Mouse (Mus musculus): Measurements from ENCODE around the gene Lrrc4c. TPM values are rescaled to one million over a fixed set of nuclear protein-coding genes. Genes with fewer than 3 reads are reported as not detected.

The Lrrc4c gene
- total RNA-seq, 1 experiment, result 0.09 TPM

DNA sequence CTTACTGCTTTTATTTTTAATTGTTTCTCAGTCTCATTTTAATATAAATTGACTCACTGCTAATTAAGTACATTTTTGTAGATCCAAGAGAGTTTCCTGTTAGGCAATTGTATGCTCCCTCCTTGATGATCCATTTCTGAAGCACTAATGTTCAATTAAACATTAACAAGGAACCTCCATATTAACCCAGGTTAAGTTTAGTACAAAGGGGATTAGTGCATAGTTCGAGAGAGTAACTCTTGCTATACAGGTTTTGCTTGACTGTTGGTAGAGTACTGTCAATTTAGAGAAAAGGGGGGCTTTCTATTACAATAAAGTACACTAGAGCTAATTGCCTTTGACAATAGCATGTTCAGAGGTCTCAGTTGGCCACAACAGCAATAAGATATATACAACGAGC, 84.5 kb downstream of the Lrrc4c start:
- TF ChIP-seq CHD2 (IDR thresholded peaks at IDR 0.05; ENCODE audit: low read depth, low read length) (no peak), HCFC1 (IDR thresholded peaks at IDR 0.05; ENCODE audit: borderline replicate concordance, insufficient read depth, low read length) (no peak), ZC3H11A (IDR thresholded peaks at IDR 0.05; ENCODE audit: borderline replicate concordance, low read depth, low read length) (no peak), ZNF384 (IDR thresholded peaks at IDR 0.05; ENCODE audit: low read depth, low read length) (no peak), MAFK (IDR thresholded peaks at IDR 0.05; ENCODE audit: insufficient read depth, low read depth, low read length) (no peak)

DNA sequence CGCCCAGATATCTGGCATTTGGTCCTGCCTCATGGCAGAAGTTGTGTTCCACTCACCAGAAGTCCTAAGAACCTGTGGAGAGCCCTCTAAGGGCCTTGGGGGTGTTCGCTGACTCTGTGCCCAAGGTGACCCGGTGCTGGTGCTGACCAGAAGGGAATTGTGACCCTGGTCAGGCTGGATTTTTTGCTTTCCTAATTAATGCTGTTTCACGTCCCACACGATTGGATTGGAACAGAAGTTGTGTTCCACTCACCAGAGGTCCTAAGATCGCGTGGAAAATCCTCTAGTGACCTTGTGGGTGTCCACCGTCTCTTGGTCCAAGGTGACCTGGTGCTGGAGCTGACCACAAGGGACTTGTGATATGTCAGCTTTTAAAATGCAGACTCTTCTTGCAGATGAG, 88.9 kb downstream of the Lrrc4c start:
- no peak overlapping the region for H3K9ac ChIP-seq (ENCODE audit: insufficient read depth, low read depth, low read length, poor library complexity, severe bottlenecking)
- DNase-seq (ENCODE audit: low read depth, low spot score), result no peak
- no peaks in the 10 kb centered on the region for H3K36me3 ChIP-seq (ENCODE audit: control insufficient read depth, insufficient read depth, low read length, poor library complexity, severe bottlenecking)
- in situ Hi-C loops (cut with MboI; ENCODE audit: low sequenced_read_pairs in 2 of 2, unreplicated experiment in 2 of 2), result no loop called here
- TF ChIP-seq ZNF384 (IDR thresholded peaks at IDR 0.05; ENCODE audit: low read depth, low read length), result no peak
- TF ChIP-seq ZC3H11A (IDR thresholded peaks at IDR 0.05; ENCODE audit: borderline replicate concordance, low read depth, low read length), result no peak
- TF ChIP-seq HCFC1 (IDR thresholded peaks at IDR 0.05; ENCODE audit: borderline replicate concordance, insufficient read depth, low read length), result no peak
- no peak for TF ChIP-seq CHD2 (IDR thresholded peaks at IDR 0.05; ENCODE audit: low read depth, low read length)
- no peak for TF ChIP-seq MAFK (IDR thresholded peaks at IDR 0.05; ENCODE audit: insufficient read depth, low read depth, low read length)
- no peak overlapping the region for H3K27ac ChIP-seq (ENCODE audit: insufficient read depth, low read depth, low read length, poor library complexity, severe bottlenecking)
- no peak overlapping the region for H3K4me3 ChIP-seq (ENCODE audit: insufficient read depth in 1 of 2, low read depth in 1 of 2, low read length in 2 of 2, poor library complexity in 1 of 2, severe bottlenecking in 1 of 2)
- H3K4me1 ChIP-seq (ENCODE audit: control insufficient read depth in 2 of 2, insufficient read depth in 2 of 2, low read length in 2 of 2, poor library complexity in 1 of 2), result no peaks in the 10 kb centered on the region
- H3K9me3 ChIP-seq (ENCODE audit: control insufficient read depth, insufficient read depth, low read depth, low read length), result no peaks in the 10 kb centered on the region

More for the DNA sequence above, 84.5 kb downstream of the Lrrc4c start:
- Histone ChIP-seq H3K9me3 (ENCODE audit: control insufficient read depth, insufficient read depth, low read depth, low read length) (no peaks in the 10 kb centered on the region), H3K4me3 (ENCODE audit: insufficient read depth in 1 of 2, low read depth in 1 of 2, low read length in 2 of 2, poor library complexity in 1 of 2, severe bottlenecking in 1 of 2) (no peak overlapping the region), H3K9ac (ENCODE audit: insufficient read depth, low read depth, low read length, poor library complexity, severe bottlenecking) (no peak overlapping the region), H3K27ac (ENCODE audit: insufficient read depth, low read depth, low read length, poor library complexity, severe bottlenecking) (no peak overlapping the region), H3K4me1 (ENCODE audit: control insufficient read depth in 2 of 2, insufficient read depth in 2 of 2, low read length in 2 of 2, poor library complexity in 1 of 2) (no peaks in the 10 kb centered on the region), H3K36me3 (ENCODE audit: control insufficient read depth, insufficient read depth, low read length, poor library complexity, severe bottlenecking) (no peaks in the 10 kb centered on the region)
- in situ Hi-C loops (cut with MboI; ENCODE audit: low sequenced_read_pairs in 2 of 2, unreplicated experiment in 2 of 2), result no loop called here
- DNase-seq (ENCODE audit: low read depth, low spot score), result no peak

DNA sequence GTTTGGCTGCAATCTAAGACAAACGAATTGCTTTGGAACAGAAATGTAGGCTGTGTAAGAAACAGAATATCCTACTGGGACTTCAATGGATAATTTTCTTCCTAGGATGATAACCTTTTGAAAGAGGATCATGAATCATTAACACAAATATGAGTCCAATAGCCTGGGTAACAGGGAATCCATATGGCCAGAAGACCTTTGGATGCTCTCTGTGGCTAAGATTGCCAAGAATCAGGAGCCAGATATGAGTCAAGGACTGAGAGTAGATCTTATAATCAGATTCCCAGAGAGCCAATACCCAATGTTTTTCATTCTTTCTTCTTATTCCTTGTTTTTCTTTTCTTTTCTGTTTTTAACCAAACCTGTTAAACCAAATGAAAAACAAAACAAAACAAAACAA, 93.2 kb downstream of the Lrrc4c start:
- H3K4me3 ChIP-seq (ENCODE audit: insufficient read depth in 1 of 2, low read depth in 1 of 2, low read length in 2 of 2, poor library complexity in 1 of 2, severe bottlenecking in 1 of 2), result no peak overlapping the region
- in situ Hi-C loops (cut with MboI; ENCODE audit: low sequenced_read_pairs in 2 of 2, unreplicated experiment in 2 of 2), result no loop called here
- no peak for DNase-seq (ENCODE audit: low read depth, low spot score)
- no peaks in the 10 kb centered on the region for H3K9me3 ChIP-seq (ENCODE audit: control insufficient read depth, insufficient read depth, low read depth, low read length)
- TF ChIP-seq ZC3H11A (IDR thresholded peaks at IDR 0.05; ENCODE audit: borderline replicate concordance, low read depth, low read length) (no peak), CHD2 (IDR thresholded peaks at IDR 0.05; ENCODE audit: low read depth, low read length) (no peak), ZNF384 (IDR thresholded peaks at IDR 0.05; ENCODE audit: low read depth, low read length) (no peak)
- no peaks in the 10 kb centered on the region for H3K4me1 ChIP-seq (ENCODE audit: control insufficient read depth in 2 of 2, insufficient read depth in 2 of 2, low read length in 2 of 2, poor library complexity in 1 of 2)
- H3K9ac ChIP-seq (ENCODE audit: insufficient read depth, low read depth, low read length, poor library complexity, severe bottlenecking), result no peak overlapping the region
- no peak overlapping the region for H3K27ac ChIP-seq (ENCODE audit: insufficient read depth, low read depth, low read length, poor library complexity, severe bottlenecking)
- no peaks in the 10 kb centered on the region for H3K36me3 ChIP-seq (ENCODE audit: control insufficient read depth, insufficient read depth, low read length, poor library complexity, severe bottlenecking)

DNA sequence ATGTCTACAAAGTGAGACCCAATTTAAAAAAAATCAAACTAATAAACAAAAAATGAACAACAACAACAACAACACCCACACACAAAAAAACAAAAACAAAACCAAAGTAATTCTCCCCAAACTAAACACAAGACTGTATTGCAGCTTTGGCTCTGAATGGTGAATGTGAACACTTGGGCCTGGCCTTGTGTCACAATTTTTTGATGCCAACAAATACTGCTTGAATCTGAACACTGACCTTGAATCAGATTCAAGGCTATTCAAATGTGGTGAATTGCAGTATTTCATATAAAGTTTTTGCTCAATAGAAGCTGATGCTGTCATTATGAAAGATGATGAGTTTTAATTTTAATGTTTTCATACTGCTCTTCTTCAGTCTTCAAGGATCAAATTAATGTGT, 143.6 kb downstream of the Lrrc4c start:
- Histone ChIP-seq H3K9ac (ENCODE audit: insufficient read depth, low read depth, low read length, poor library complexity, severe bottlenecking) (no peak overlapping the region), H3K4me3 (ENCODE audit: insufficient read depth in 1 of 2, low read depth in 1 of 2, low read length in 2 of 2, poor library complexity in 1 of 2, severe bottlenecking in 1 of 2) (no peak overlapping the region), H3K36me3 (ENCODE audit: control insufficient read depth, insufficient read depth, low read length, poor library complexity, severe bottlenecking) (no peaks in the 10 kb centered on the region), H3K27ac (ENCODE audit: insufficient read depth, low read depth, low read length, poor library complexity, severe bottlenecking) (no peak overlapping the region), H3K9me3 (ENCODE audit: control insufficient read depth, insufficient read depth, low read depth, low read length) (no peaks in the 10 kb centered on the region), H3K4me1 (ENCODE audit: control insufficient read depth in 2 of 2, insufficient read depth in 2 of 2, low read length in 2 of 2, poor library complexity in 1 of 2) (no peaks in the 10 kb centered on the region)
- DNase-seq (ENCODE audit: low read depth, low spot score), result no peak
- TF ChIP-seq CHD2 (IDR thresholded peaks at IDR 0.05; ENCODE audit: low read depth, low read length) (no peak), HCFC1 (IDR thresholded peaks at IDR 0.05; ENCODE audit: borderline replicate concordance, insufficient read depth, low read length) (no peak), MAFK (IDR thresholded peaks at IDR 0.05; ENCODE audit: insufficient read depth, low read depth, low read length) (no peak), ZC3H11A (IDR thresholded peaks at IDR 0.05; ENCODE audit: borderline replicate concordance, low read depth, low read length) (no peak), ZNF384 (IDR thresholded peaks at IDR 0.05; ENCODE audit: low read depth, low read length) (no peak)
- in situ Hi-C loops (cut with MboI; ENCODE audit: low sequenced_read_pairs in 2 of 2, unreplicated experiment in 2 of 2), result no loop called here

DNA sequence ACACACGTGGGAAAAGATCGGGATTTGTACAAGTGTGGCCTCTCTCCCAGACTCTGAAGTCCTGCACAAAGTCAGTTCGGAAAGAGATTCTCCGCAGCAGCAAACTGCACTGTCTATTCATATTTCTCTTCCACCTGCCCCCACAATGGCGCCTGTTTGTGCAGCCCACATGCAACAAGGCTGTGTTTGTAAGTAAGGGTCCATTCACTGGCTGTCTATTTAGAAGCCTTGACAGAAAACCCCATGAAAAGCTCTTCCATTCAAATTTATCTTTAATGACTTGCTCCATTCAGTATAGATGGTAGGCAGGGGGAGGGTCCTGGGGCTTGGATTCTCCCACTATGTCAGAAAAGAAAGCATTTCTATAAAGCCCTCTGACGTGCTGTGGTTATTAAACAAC, 157.7 kb downstream of the Lrrc4c start:
- no peak for DNase-seq (ENCODE audit: low read depth, low spot score)
- in situ Hi-C loops (cut with MboI; ENCODE audit: low sequenced_read_pairs in 2 of 2, unreplicated experiment in 2 of 2), result no loop called here

More for the DNA sequence above, 157.7 kb downstream of the Lrrc4c start:
- no peak overlapping the region for H3K9ac ChIP-seq (ENCODE audit: insufficient read depth, low read depth, low read length, poor library complexity, severe bottlenecking)
- H3K9me3 ChIP-seq (ENCODE audit: control insufficient read depth, insufficient read depth, low read depth, low read length), result no peaks in the 10 kb centered on the region
- no peak overlapping the region for H3K27ac ChIP-seq (ENCODE audit: insufficient read depth, low read depth, low read length, poor library complexity, severe bottlenecking)
- no peaks in the 10 kb centered on the region for H3K4me1 ChIP-seq (ENCODE audit: control insufficient read depth in 2 of 2, insufficient read depth in 2 of 2, low read length in 2 of 2, poor library complexity in 1 of 2)
- no peaks in the 10 kb centered on the region for H3K36me3 ChIP-seq (ENCODE audit: control insufficient read depth, insufficient read depth, low read length, poor library complexity, severe bottlenecking)
- TF ChIP-seq ZC3H11A (IDR thresholded peaks at IDR 0.05; ENCODE audit: borderline replicate concordance, low read depth, low read length), result no peak
- no peak for TF ChIP-seq MAFK (IDR thresholded peaks at IDR 0.05; ENCODE audit: insufficient read depth, low read depth, low read length)
- no peak for TF ChIP-seq CHD2 (IDR thresholded peaks at IDR 0.05; ENCODE audit: low read depth, low read length)
- no peak for TF ChIP-seq ZNF384 (IDR thresholded peaks at IDR 0.05; ENCODE audit: low read depth, low read length)
- TF ChIP-seq HCFC1 (IDR thresholded peaks at IDR 0.05; ENCODE audit: borderline replicate concordance, insufficient read depth, low read length), result no peak
- H3K4me3 ChIP-seq (ENCODE audit: insufficient read depth in 1 of 2, low read depth in 1 of 2, low read length in 2 of 2, poor library complexity in 1 of 2, severe bottlenecking in 1 of 2), result no peak overlapping the region

Data from ES-E14 (cell line).